Mouse (Mus musculus) bone marrow macrophage, adult 2 months (primary cell): Measurements from ENCODE around the gene Fam71e1. TPM values are rescaled to one million over a fixed set of nuclear protein-coding genes. Genes with fewer than 3 reads are reported as not detected.

Experiments
- H3K27ac ChIP-seq: 2 replicates; pipeline ENCODE4 v1.5.1; 2012; ENCODE audit warnings: low read depth, low read length; ENCODE audit not compliant: insufficient read depth
- H3K4me1 ChIP-seq: 2 replicates; pipeline ENCODE4 v1.6.1; 2012; ENCODE audit warnings: low read length; ENCODE audit not compliant: control insufficient read depth, insufficient read depth
- H3K4me3 ChIP-seq: 2 replicates; pipeline ENCODE4 v1.5.1; 2012; ENCODE audit warnings: mild to moderate bottlenecking, low read length, moderate library complexity; ENCODE audit not compliant: insufficient read depth
- CTCF ChIP-seq: IDR thresholded peaks from 2 replicates; pipeline ENCODE4 v1.5.1; 2012; ENCODE audit warnings: low read depth, mild to moderate bottlenecking, low read length, moderate library complexity
- POLR2A ChIP-seq: IDR thresholded peaks from 2 replicates; pipeline ENCODE4 v1.6.1; 2012; ENCODE audit warnings: mild to moderate bottlenecking, low read depth, low read length, borderline replicate concordance
- polyA plus RNA-seq: library from polyadenylated mRNA; stranded (reverse); fragments of >200 nt; gene quantifications from 2 replicates; pipeline ENCODE4 v1.2.4, GENCODE M21; 2012; ENCODE audit not compliant: missing spikeins, insufficient read depth, insufficient read length

Gene Fam71e1
- polyA plus RNA-seq, 1 experiment, result 2.9 TPM

DNA sequence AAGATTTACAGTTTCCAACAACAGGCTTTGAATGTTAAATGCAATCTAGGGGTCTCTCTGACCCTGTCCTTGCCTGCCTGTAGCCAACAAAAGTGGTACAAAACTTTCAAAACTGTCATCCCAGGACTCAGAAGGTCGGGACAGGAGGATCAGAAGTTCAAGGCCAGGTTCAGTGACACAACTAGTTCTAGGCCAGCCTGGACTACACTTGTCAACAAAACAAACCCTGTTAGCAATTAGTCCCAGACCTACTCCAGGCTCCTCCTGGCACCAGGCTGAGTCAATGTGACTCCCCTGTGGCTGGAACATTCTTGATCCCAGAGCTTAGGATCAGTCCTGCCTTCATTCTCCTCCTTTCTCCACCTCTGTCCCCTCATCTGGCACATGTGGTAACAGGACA is 2.5 kb downstream of the Fam71e1 start:
- TF ChIP-seq CTCF (no peak), POLR2A (no peak)
- H3K4me3 ChIP-seq, result no peak overlapping the region
- H3K27ac ChIP-seq, result no peak overlapping the region
- peaks cover 12% of the 10 kb centered on the region for H3K4me1 ChIP-seq

DNA sequence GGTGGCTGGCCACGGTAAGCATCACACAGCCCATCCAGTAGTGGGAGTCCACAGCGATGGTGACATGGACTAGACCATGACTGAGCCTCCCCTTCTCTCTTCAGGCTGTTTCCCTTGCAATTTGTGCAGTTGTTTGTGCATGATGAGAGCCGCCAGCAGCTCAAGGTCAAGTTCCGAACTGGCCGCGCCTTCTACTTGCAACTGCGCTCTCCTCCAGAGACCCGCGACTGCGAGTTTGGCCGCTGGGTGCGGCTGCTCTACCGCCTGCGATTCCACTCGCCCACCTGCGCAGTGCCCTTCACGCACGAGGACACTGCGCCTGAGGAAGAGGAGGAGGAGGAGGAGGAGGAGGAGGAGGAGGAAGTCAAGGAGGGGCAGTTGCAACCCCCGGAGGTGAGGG is 3.7 kb downstream of the Fam71e1 start:
- no peak for TF ChIP-seq POLR2A
- no peak for TF ChIP-seq CTCF
- H3K27ac ChIP-seq, result no peak overlapping the region
- H3K4me1 ChIP-seq, result peaks cover 11% of the 10 kb centered on the region
- no peak overlapping the region for H3K4me3 ChIP-seq

DNA sequence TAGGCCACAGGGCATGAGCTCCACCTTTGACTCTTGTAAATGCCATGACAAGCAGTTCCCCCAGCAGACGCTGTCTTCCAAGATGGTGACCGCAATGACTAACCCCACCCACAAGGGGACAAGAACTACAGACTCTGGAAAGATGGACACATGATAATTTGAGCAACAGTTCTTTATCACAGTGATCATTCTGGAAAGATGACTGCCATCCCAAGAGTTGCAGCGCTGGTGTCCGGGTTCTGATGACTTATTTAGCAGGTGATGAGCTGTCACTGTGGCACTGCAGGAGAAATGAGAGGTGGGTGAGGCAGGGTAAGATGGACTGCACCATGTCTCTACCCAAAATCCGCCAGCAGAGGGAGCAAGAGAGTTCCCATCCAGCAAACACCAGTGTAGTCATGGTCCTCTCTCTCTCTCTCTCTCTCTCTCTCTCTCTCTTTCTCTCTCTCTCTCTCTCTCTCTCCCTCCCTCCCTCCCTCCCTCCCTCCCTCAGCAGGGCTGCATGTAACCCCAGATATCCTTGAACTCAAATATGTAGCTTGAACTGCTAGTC is 5.3 kb downstream of the Fam71e1 start:
- Histone ChIP-seq H3K4me1 (peaks cover 5% of the 10 kb centered on the region), H3K27ac (no peak overlapping the region), H3K4me3 (no peak overlapping the region)
- TF ChIP-seq CTCF (peak; percentile 72), POLR2A (no peak)

- Histone ChIP-seq H3K4me1 (no peaks in the 10 kb centered on the region), H3K4me3 (no peak overlapping the region), H3K27ac (no peak overlapping the region)
- TF ChIP-seq POLR2A (no peak), CTCF (no peak)
Observed at GRCm38 (mm10) chr7:44507491-44507890, 11.1 kb downstream of the Fam71e1 start.

GRCm38 (mm10) chr7:44519240-44519913 is 23.0 kb downstream of the Fam71e1 start:
- TF ChIP-seq CTCF (no peak), POLR2A (no peak)
- H3K4me3 ChIP-seq, result no peak overlapping the region
- no peak overlapping the region for H3K27ac ChIP-seq
- H3K4me1 ChIP-seq, result no peaks in the 10 kb centered on the region

GRCm38 (mm10) chr7:44520990-44521389 is 24.6 kb downstream of the Fam71e1 start:
- no peaks in the 10 kb centered on the region for H3K4me1 ChIP-seq
- no peak overlapping the region for H3K4me3 ChIP-seq
- no peak for TF ChIP-seq CTCF
- TF ChIP-seq POLR2A, result no peak
- no peak overlapping the region for H3K27ac ChIP-seq

- H3K4me3 ChIP-seq, result no peak overlapping the region
- no peaks in the 10 kb centered on the region for H3K4me1 ChIP-seq
- TF ChIP-seq CTCF (no peak), POLR2A (no peak)
- no peak overlapping the region for H3K27ac ChIP-seq
Observed at GRCm38 (mm10) chr7:44521710-44522109, 25.3 kb downstream of the Fam71e1 start.

DNA sequence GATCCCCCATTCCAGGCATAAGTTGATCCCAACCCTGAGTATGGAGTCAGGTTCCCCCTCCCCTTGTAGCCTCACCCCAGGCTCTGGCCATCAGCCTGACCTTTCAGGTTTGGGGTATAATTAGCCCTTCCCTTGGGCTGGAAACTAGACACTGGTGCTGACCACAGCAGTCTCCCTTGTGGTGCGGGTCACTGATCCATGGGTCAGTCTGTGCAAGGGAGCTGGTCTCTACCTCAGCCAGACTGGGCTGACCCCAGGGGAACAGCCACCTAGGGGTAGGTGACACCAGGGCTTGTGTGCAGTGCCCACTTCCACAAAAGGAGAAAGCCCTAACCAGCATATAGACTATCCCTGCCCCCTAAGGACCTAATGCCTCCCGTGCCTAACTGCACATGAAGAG is 26.7 kb downstream of the Fam71e1 start:
- no peak overlapping the region for H3K4me3 ChIP-seq
- TF ChIP-seq CTCF, result no peak
- no peak for TF ChIP-seq POLR2A
- no peak overlapping the region for H3K27ac ChIP-seq
- peaks cover under 1% of the 10 kb centered on the region for H3K4me1 ChIP-seq

GRCm38 (mm10) chr7:44524502-44524901 is 28.1 kb downstream of the Fam71e1 start, which contains the start of gene Mybpc2:
Gene Mybpc2 (minus strand): TSS chr7:44524656.
- Histone ChIP-seq H3K4me3 (no peak within 1 kb of the TSS), H3K4me1 (peaks cover 7% of the 10 kb centered on the region), H3K27ac (no peak within 1 kb of the TSS)
- TF ChIP-seq CTCF (no peak), POLR2A (no peak)

GRCm38 (mm10) chr7:44525126-44525832 is 28.9 kb downstream of the Fam71e1 start:
- no peak overlapping the region for H3K4me3 ChIP-seq
- H3K4me1 ChIP-seq, result peaks cover 7% of the 10 kb centered on the region
- TF ChIP-seq POLR2A (no peak), CTCF (no peak)
- H3K27ac ChIP-seq, result no peak overlapping the region

DNA sequence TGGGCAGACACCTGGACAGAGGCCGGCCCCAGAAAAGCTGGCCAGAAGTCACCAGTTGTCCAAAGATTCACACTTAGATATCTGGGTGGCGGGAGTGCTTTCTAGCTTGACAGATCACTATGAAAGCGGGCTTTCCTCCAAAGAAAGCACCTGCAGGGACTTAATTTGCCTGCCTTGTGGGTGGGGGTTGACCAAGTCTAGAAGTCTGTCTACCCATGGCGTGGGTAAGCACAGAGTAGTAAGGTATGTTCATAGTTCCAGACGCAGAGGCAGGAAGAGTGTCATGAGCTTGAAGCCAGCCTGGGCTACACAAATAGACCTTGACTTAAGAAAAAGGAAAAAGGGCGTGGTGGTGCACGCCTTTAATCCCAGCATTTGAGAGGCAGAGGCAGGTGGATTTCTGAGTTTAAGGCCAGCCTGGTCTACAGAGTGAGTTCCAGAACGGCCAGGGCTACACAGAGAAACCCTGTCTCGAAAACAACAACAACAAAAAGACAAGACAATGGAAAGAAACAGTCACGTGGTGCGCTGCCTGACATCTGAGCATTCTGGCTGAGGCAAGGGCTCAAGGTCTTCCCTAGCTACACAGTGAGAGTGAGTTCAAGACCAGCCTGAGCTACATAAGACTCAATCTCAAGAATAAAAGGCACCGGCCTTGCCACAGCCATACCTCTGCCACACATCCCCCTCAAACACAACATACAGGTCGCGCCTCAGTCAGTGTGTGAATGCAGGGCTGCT is 30.2 kb downstream of the Fam71e1 start:
- Histone ChIP-seq H3K4me1 (peaks cover 7% of the 10 kb centered on the region), H3K4me3 (no peak overlapping the region), H3K27ac (no peak overlapping the region)
- TF ChIP-seq POLR2A (no peak), CTCF (no peak)
